Mouse (Mus musculus): ENCODE data around the gene Prss22. TPM values are rescaled to one million over a fixed set of nuclear protein-coding genes. Genes with fewer than 3 reads are reported as not detected.
"Not testable (repeated sequence)": the region's sequence is repeated elsewhere in the genome, so short reads cannot be mapped to it uniquely, and the experiment has no call there.

Prss22 gene
- polyA plus RNA-seq, 1 experiment = 3.4 TPM

GRCm38 (mm10) chr17:23965805-23966425, 32.0 kb downstream of the Prss22 start:
- Histone ChIP-seq H3K9me3 (ENCODE audit: control insufficient read depth, low read length) (no peaks in the 10 kb centered on the region), H3K4me3 (replicated peaks) (no peak overlapping the region), H3K4me1 (ENCODE audit: control insufficient read depth) (no peaks in the 10 kb centered on the region), H3K27me3 (ENCODE audit: control insufficient read depth) (no peaks in the 10 kb centered on the region), H3K36me3 (ENCODE audit: control insufficient read depth) (no peaks in the 10 kb centered on the region)
- TF ChIP-seq GATA1 (IDR thresholded peaks at IDR 0.05; ENCODE audit: low read length) (no peak), TAL1 (IDR thresholded peaks at IDR 0.05; ENCODE audit: low read length) (no peak)

GRCm38 (mm10) chr17:23961573-23962122, 36.3 kb downstream of the Prss22 start:
- H3K4me3 ChIP-seq (replicated peaks) = no peak overlapping the region

GRCm38 (mm10) chr17:23960084-23960738, 37.7 kb downstream of the Prss22 start:
- no peaks in the 10 kb centered on the region for H3K9me3 ChIP-seq (ENCODE audit: control insufficient read depth, low read length)
- H3K36me3 ChIP-seq (ENCODE audit: control insufficient read depth) = no peaks in the 10 kb centered on the region
- H3K4me3 ChIP-seq (replicated peaks) = no peak overlapping the region
- TF ChIP-seq TAL1 (IDR thresholded peaks at IDR 0.05; ENCODE audit: low read length) (no peak), GATA1 (IDR thresholded peaks at IDR 0.05; ENCODE audit: low read length) (no peak)
- H3K4me1 ChIP-seq (ENCODE audit: control insufficient read depth) = no peaks in the 10 kb centered on the region
- no peaks in the 10 kb centered on the region for H3K27me3 ChIP-seq (ENCODE audit: control insufficient read depth)

More at GRCm38 (mm10) chr17:23961573-23962122, 36.3 kb downstream of the Prss22 start:
- H3K36me3 ChIP-seq (ENCODE audit: control insufficient read depth) = no peaks in the 10 kb centered on the region
- no peak for TF ChIP-seq TAL1 (IDR thresholded peaks at IDR 0.05; ENCODE audit: low read length)
- TF ChIP-seq GATA1 (IDR thresholded peaks at IDR 0.05; ENCODE audit: low read length) = no peak
- H3K4me1 ChIP-seq (ENCODE audit: control insufficient read depth) = no peaks in the 10 kb centered on the region
- H3K27me3 ChIP-seq (ENCODE audit: control insufficient read depth) = no peaks in the 10 kb centered on the region
- no peaks in the 10 kb centered on the region for H3K9me3 ChIP-seq (ENCODE audit: control insufficient read depth, low read length)

- Histone ChIP-seq H3K27me3 (ENCODE audit: control insufficient read depth) (no peaks in the 10 kb centered on the region), H3K9me3 (ENCODE audit: control insufficient read depth, low read length) (no peaks in the 10 kb centered on the region)
Observed at GRCm38 (mm10) chr17:23955174-23955573, 42.7 kb downstream of the Prss22 start, which contains the start of gene Sbpl. Gene Sbpl, minus strand, starts transcription at chr17:23955274.

GRCm38 (mm10) chr17:23950828-23951227, 47.1 kb downstream of the Prss22 start:
- H3K4me1 ChIP-seq (ENCODE audit: control insufficient read depth); H3K27me3 ChIP-seq (ENCODE audit: control insufficient read depth); H3K4me3 ChIP-seq (replicated peaks); H3K36me3 ChIP-seq (ENCODE audit: control insufficient read depth); H3K9me3 ChIP-seq (ENCODE audit: control insufficient read depth, low read length): not testable (repeated sequence)

More at GRCm38 (mm10) chr17:23955174-23955573, 42.7 kb downstream of the Prss22 start, which contains the start of gene Sbpl:
- H3K36me3 ChIP-seq (ENCODE audit: control insufficient read depth) = no peaks in the 10 kb centered on the region
- H3K4me1 ChIP-seq (ENCODE audit: control insufficient read depth) = no peaks in the 10 kb centered on the region
- no peak for TF ChIP-seq GATA1 (IDR thresholded peaks at IDR 0.05; ENCODE audit: low read length)
- TF ChIP-seq TAL1 (IDR thresholded peaks at IDR 0.05; ENCODE audit: low read length) = no peak
- no peak within 1 kb of the TSS for H3K4me3 ChIP-seq (replicated peaks)

- Histone ChIP-seq H3K4me3 (replicated peaks) (no peak overlapping the region), H3K4me1 (ENCODE audit: control insufficient read depth) (no peaks in the 10 kb centered on the region), H3K36me3 (ENCODE audit: control insufficient read depth) (no peaks in the 10 kb centered on the region), H3K27me3 (ENCODE audit: control insufficient read depth) (no peaks in the 10 kb centered on the region), H3K9me3 (ENCODE audit: control insufficient read depth, low read length) (no peaks in the 10 kb centered on the region)
- no peak for TF ChIP-seq TAL1 (IDR thresholded peaks at IDR 0.05; ENCODE audit: low read length)
- no peak for TF ChIP-seq GATA1 (IDR thresholded peaks at IDR 0.05; ENCODE audit: low read length)
Observed at GRCm38 (mm10) chr17:23949068-23949467, 48.8 kb downstream of the Prss22 start.

- H3K9me3 ChIP-seq (ENCODE audit: control insufficient read depth, low read length); H3K4me3 ChIP-seq (replicated peaks); H3K27me3 ChIP-seq (ENCODE audit: control insufficient read depth); H3K4me1 ChIP-seq (ENCODE audit: control insufficient read depth); H3K36me3 ChIP-seq (ENCODE audit: control insufficient read depth): not testable (repeated sequence)
Observed at GRCm38 (mm10) chr17:23947486-23947885, 50.4 kb downstream of the Prss22 start.

Other genes starting within 250 kb of the Prss22 start
- 1.4 and 2.3 TPM in 2 replicates for gene Flywch1, start 226.5 kb downstream of the Prss22 start, polyA plus RNA-seq (2012)
- 0.06 TPM in 1 of 2 replicates, not detected in the other for gene Flywch2, start 212.0 kb downstream of the Prss22 start, polyA plus RNA-seq (2012)
- gene Srrm2, start 207.6 kb downstream of the Prss22 start, polyA plus RNA-seq (2012) = 21.7 and 36.5 TPM in 2 replicates
- gene Elob, start 169.0 kb downstream of the Prss22 start, polyA plus RNA-seq (2012) = 109 and 150 TPM in 2 replicates
- gene Prss33, start 162.0 kb downstream of the Prss22 start, polyA plus RNA-seq (2012) = not detected in 2 replicates
- gene Prss32, start 154.2 kb downstream of the Prss22 start, polyA plus RNA-seq (2012) = 0.03 TPM in 1 of 2 replicates, not detected in the other
- 0.05 and 0.09 TPM in 2 replicates for gene Prss41, start 153.9 kb downstream of the Prss22 start, polyA plus RNA-seq (2012)
- gene Prss21, start 130.0 kb downstream of the Prss22 start, polyA plus RNA-seq (2012) = not detected in 2 replicates
- not detected in 2 replicates for gene Dcpp1, start 117.2 kb downstream of the Prss22 start, polyA plus RNA-seq (2012)
- gene Dcpp2, start 117.2 kb downstream of the Prss22 start, polyA plus RNA-seq (2012) = not detected in 2 replicates
- gene Dcpp3, start 80.6 kb downstream of the Prss22 start, polyA plus RNA-seq (2012) = not detected in 2 replicates
- not detected in 2 replicates for gene Sbp, start 56.4 kb downstream of the Prss22 start, polyA plus RNA-seq (2012)
- gene Sbpl, start 42.8 kb downstream of the Prss22 start, polyA plus RNA-seq (2012) = not detected in 2 replicates
- not detected in 2 replicates for gene Prss30, start 17.5 kb downstream of the Prss22 start, polyA plus RNA-seq (2012)
- gene Prss27, start 40.0 kb upstream of the Prss22 start, polyA plus RNA-seq (2012) = not detected in 2 replicates
- 0.66 TPM in 2 replicates for gene Kctd5, start 75.4 kb upstream of the Prss22 start, polyA plus RNA-seq (2012)
- gene Pdpk1, start 152.8 kb upstream of the Prss22 start, polyA plus RNA-seq (2012) = 3.3 and 3.7 TPM in 2 replicates
- 7.0 and 9.1 TPM in 2 replicates for gene Amdhd2, start 165.7 kb upstream of the Prss22 start, polyA plus RNA-seq (2012)
- gene Atp6v0c, start 171.6 kb upstream of the Prss22 start, polyA plus RNA-seq (2012) = 65.8 and 80.2 TPM in 2 replicates
- gene Tbc1d24, start 207.5 kb upstream of the Prss22 start, polyA plus RNA-seq (2012) = 0.44 and 0.61 TPM in 2 replicates
- 0.36 and 0.47 TPM in 2 replicates for gene Ntn3, start 211.4 kb upstream of the Prss22 start, polyA plus RNA-seq (2012)
- 5.8 and 7.7 TPM in 2 replicates for gene Tedc2, start 222.8 kb upstream of the Prss22 start, polyA plus RNA-seq (2012)